Mouse (Mus musculus) thymus, postnatal 25 days (tissue): ENCODE results near the gene Ech1.

Experiments
- DNase-seq: peaks from one replicate; pipeline ENCODE4 v3.0.0; 2022

Gene Ech1

DNA sequence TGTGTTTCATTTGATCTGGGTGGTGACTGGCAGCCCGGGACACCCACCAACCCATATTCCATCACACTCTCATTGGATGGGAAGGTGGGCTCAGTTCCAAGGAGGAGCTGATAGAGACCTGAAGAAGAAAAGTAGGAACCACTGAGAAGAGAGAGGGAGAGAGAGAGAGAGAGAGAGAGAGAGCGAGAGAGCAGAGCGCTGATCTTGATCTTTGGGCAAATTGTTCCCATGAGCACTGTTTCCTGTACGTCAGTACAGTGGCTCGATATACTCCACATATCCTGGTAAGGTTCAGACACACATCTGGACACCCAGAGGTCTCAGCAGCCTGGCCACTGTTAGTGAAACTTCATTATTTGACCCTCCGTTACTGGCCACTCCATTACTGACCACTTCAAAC, 38.5 kb downstream of the Ech1 start, which contains the start of gene Lgals7:
Gene Lgals7, plus strand, starts transcription at position 314 of the 400 bp plus-strand sequence.
- no peak for DNase-seq

DNA sequence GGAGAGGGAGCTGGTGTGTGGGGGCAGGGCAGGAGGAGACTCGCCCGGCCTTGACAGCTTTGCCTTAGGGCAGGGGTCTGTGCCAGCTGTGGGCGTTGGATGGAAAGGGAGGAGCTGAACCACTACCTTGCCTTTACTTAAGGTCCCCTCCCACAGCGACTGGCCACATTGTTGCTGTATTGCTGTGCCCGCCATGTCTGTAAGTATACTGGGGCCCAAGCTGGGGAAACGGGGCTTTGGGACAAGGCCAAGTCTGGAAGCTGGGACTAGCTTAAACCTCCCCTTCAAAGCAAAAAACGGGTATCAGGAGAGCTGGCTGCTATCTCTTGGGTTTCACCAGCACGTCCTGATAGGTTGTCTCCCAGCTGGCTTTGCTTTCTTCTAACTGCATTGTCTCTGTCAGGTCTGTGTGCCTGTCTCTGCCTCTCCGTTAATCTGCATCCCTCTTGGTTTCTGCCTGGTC, 39.3 kb downstream of the Ech1 start:
- DNase-seq, result no peak

GRCm38 (mm10) chr7:28865481-28866300, 40.7 kb downstream of the Ech1 start:
- peak; percentile 99 for DNase-seq

- no peak for DNase-seq
Measured at GRCm38 (mm10) chr7:28866769-28867507, 41.9 kb downstream of the Ech1 start.

- peak; percentile 84 for DNase-seq
Measured at GRCm38 (mm10) chr7:28867508-28868340, 42.7 kb downstream of the Ech1 start.

- DNase-seq, result no peak
Measured at GRCm38 (mm10) chr7:28870901-28871664, 46.1 kb downstream of the Ech1 start.

GRCm38 (mm10) chr7:28874565-28874964, 49.5 kb downstream of the Ech1 start:
- no peak for DNase-seq

GRCm38 (mm10) chr7:28876099-28876498, 51.1 kb downstream of the Ech1 start:
- DNase-seq, result no peak

- no peak for DNase-seq
Measured at GRCm38 (mm10) chr7:28877155-28877554, 52.1 kb downstream of the Ech1 start.

DNA sequence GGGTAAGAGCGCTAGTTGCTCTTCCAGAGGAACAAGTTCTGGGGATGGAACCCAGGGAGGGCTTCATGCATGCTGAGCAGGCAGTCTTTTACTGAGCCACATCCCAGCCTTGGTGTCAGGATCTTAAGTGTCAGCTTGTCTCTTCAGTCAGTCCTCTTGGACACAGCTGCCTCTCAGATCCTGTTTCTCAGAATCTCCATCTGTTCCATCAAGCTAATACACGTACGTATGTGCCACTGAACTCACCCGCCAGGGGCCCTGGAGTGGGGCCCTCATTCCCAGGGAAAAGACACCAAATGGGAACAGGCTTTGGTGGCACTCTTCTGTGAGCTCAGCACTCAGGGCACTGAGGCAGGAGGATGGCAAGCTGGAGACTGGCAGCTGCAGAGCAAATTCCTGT, 52.8 kb downstream of the Ech1 start:
- DNase-seq, result no peak

GRCm38 (mm10) chr7:28879606-28880005, 54.6 kb downstream of the Ech1 start:
- peak; percentile 47 for DNase-seq

- DNase-seq, result no peak
Measured at GRCm38 (mm10) chr7:28880554-28880953, 55.5 kb downstream of the Ech1 start.

DNA sequence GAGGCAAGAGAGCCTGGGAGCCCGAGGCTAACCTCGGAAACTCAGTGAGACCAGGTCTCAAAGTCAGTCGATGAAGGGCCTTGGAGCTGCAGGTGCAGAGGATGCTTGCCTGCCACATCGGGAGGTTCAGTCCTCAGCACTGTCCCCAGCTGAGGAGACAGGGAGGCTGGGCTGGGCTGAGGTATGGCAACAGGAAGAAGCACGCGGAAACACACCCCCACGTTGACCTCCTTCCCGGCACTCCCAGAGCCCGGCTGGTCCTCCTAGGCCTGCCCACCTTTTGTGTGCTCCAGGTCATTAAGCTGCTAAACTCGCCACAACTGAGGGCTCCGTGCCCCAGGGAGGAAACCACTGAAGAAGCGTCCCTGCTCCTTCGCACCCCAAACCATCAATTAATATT, 56.2 kb downstream of the Ech1 start, which contains the start of gene Capn12:
Gene Capn12, plus strand, starts transcription at position 224 of the 400 bp plus-strand sequence.
- peak; percentile 48 for DNase-seq
